Mouse (Mus musculus): Measurements from ENCODE around the gene Btnl4. TPM values are rescaled to one million over a fixed set of nuclear protein-coding genes. Genes with fewer than 3 reads are reported as not detected.
"Not testable (repeated sequence)": the region's sequence is repeated elsewhere in the genome, so short reads cannot be mapped to it uniquely, and the experiment has no call there.

Gene Btnl4
- total RNA-seq (2021), result not detected

DNA sequence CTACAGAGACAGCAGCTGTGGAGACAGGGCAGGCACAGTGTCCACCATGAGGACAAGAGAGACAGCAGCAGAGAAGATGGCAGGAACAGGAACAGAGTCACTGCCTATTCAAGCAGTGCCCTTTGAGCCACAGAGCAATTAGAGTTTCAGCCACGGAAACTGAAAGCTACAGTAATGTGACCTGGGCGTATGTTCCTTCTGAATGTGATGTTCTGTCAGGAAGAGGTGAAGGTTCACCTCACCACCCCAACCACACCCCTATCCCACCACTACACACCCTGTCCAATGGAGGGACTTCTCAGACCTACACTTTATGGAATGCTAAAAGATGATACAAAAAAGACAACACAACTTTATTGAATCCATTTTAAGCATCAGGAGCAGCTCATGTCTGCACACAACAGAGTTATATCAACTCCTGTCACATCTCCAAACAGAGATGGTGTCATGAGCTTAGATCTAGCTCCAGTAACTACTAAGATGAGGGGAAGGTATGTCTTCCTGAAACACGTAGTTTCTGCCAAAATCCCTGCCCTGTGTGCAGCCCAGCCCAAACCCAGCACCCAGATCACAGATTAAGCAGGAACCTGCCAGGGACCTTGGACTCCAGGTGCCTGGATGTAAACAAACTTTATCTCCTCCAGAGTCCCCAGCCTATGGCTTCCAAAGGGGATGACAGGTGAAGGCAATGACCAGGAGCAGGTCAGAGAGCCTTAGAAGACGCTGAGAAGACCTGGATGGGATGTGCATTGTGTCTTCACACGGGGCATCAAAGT, at the start of gene Btnl4:
TSS of gene Btnl4 (minus strand) at position 81 of the 776 bp plus-strand sequence.
- DNase-seq (ENCODE audit: low spot score in 2 of 2), result not testable (repeated sequence)

DNA sequence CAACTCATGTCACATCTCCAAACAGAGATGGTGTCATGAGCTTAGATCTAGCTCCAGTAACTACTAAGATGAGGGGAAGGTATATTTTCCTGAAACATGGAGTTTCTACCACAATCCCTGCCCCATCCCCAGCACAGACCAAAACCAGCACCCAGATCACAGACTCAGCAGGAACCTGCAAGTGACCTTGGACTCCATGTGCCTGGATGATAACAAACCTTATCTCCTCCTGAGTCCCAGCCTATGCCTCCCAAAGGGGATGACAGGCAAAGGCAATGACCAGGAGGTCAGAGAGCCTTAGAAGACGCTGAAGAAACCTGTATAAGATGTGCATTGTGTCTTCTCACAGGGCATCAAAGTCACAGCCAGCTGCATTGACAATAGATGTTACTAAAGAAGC, 41.9 kb upstream of the Btnl4 start:
- intact Hi-C loops (cut with DNase I), result loop anchor here (5.0 kb wide), 1 partner anchor 47 kb away; no protein-coding TSS in a partner anchor
- DNase-seq (ENCODE audit: low spot score in 2 of 2), result no peak

More for the DNA sequence above, at the start of gene Btnl4:
- intact Hi-C loops (cut with DNase I), result loop anchor here (5.0 kb wide), 1 partner anchor 105 kb away; no protein-coding TSS in a partner anchor

DNA sequence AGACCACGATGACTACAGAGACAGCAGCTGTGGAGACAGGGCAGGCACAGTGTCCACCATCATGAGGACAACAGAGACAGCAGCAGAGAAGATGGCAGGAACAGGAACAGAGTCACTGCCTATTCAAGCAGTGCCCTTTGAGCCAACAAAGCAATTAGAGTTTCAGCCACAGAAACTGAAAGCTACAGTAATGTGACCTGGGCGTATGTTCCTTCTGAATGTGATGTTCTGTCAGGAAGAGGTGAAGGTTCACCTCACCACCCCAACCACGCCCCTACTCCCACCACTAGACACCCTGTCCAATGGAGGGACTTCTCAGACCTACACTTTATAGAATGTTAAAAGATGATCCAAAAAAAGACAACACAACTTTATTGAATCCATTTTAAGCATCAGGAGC, 41.5 kb upstream of the Btnl4 start:
- not testable (repeated sequence) for DNase-seq (ENCODE audit: low spot score in 2 of 2)
- intact Hi-C loops (cut with DNase I), result loop anchor here (5.0 kb wide), 1 partner anchor 46 kb away; no protein-coding TSS in a partner anchor

DNA sequence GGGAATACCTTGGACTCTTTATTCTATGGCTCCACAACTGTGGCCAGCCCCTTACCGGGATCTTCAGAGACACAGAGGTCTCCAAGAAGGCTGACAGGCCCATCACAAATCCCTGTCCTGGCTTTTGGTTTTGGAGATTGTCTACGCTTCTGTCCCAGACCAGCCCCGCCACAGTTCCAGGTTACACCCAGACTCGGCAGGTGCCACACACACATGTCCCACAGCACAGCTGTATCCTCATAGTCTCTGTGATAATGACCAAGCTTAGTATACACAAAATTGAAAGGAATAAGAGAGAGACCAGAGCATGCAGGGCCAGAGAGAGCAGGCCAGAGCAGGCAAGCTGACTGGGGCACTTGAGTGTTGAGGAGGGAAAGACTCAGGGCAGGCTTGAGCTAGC, 40.7 kb upstream of the Btnl4 start:
- intact Hi-C loops (cut with DNase I), result loop anchor here (5.0 kb wide), 1 partner anchor 45 kb away; no protein-coding TSS in a partner anchor
- DNase-seq (ENCODE audit: low spot score in 2 of 2), result no peak

DNA sequence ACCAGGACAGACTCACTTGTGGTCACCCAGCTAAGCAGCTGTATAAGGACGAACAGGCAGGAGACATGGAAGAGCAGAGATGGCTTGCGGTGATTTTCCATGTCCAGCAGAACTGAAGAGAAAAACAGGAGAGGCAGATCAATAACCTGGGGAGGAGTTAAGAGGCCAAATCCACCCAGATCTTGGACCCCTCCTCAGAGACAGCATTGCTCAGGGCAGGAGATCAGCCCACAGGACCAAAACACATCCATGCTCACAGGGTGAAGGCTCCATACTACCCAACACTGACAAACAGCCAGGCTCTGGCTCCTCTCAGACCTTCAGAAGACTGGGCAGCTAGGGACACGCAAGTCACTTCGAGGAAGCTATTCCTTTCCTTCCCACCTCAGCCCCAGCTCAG, 40.1 kb upstream of the Btnl4 start, which contains the start of gene Btnl6:
TSS of gene Btnl6 (minus strand) at position 101 of the 400 bp plus-strand sequence.
- DNase-seq (ENCODE audit: low spot score in 2 of 2), result no peak
- intact Hi-C loops (cut with DNase I), result loop anchor here (5.0 kb wide), 1 partner anchor 45 kb away; no protein-coding TSS in a partner anchor

DNA sequence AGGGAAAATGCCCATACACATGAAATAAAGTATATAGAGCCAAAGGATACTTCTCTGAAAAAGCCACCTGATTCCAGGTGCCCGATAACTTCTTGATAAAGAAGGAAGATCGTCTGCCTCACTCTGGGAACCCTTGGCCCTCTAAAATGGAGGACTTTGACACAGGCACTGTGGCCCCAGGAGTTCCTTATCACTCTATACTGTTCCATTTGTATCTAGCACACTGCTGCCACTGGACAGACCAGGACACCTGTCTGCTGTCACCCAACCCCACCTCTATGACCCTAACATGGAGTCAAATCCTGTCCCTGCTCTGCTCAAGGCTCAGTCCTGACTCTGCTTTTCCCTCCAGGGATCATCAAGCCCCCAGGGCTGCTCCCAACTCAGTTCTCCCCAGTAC, 39.4 kb upstream of the Btnl4 start:
- intact Hi-C loops (cut with DNase I), result loop anchor here (5.0 kb wide), 1 partner anchor 44 kb away; no protein-coding TSS in a partner anchor

DNA sequence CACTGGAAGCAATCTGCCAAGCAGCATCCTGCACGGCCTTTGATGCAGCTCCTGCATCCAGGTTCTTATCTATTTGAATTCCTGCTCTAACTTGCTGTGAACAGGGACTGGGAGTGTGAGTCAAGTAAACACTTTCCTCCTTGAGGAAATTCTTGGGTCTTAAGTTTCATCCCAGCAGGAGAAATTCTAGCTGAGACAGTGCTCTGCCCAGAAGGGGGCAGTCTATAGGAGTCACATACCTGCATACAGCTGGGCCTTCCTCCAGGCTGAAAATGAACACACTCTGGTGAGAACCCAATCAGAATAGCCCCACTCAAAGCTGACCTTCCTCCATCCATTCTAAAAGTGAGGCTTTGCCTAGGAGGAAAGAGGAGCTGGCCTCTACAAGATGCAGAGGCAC, 34.6 kb upstream of the Btnl4 start:
- DNase-seq (ENCODE audit: low spot score in 2 of 2); intact Hi-C loops (cut with DNase I): not testable (repeated sequence)

More for the DNA sequence above, 39.4 kb upstream of the Btnl4 start:
- no peak for DNase-seq (ENCODE audit: low spot score in 2 of 2)

DNA sequence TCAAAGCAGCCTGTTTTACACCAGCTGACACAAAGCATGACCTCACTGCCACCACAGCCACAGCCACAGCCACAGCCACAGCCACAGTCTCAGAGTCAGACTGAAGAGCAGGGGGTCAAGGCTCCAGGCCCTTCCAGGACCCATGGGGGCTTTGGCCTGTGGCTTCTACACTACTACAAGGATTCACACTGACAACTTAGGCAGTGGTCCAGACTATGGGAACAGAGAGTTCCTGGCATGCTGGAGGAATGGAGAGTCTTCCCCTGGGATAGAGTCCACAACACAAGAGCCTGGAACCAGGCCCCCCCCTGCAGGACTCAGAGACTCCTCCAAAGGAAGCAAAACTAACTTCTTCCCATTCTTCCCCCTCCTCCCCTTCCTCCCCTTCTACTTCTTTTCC, 30.5 kb upstream of the Btnl4 start:
- intact Hi-C loops (cut with DNase I), result no loop called here
- DNase-seq (ENCODE audit: low spot score in 2 of 2), result no peak

DNA sequence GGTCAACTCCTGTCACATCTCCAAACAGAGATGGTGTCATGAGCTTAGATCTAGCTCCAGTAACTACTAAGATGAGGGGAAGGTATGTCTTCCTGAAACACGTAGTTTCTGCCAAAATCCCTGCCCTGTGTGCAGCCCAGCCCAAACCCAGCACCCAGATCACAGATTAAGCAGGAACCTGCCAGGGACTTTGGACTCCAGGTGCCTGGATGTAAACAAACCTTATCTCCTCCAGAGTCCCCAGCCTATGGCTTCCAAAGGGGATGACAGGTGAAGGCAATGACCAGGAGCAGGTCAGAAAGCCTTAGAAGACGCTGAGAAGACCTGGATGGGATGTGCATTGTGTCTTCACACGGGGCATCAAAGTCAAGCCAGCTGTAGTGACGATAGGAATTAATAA, 20.6 kb upstream of the Btnl4 start:
- intact Hi-C loops (cut with DNase I); DNase-seq (ENCODE audit: low spot score in 2 of 2): not testable (repeated sequence)

DNA sequence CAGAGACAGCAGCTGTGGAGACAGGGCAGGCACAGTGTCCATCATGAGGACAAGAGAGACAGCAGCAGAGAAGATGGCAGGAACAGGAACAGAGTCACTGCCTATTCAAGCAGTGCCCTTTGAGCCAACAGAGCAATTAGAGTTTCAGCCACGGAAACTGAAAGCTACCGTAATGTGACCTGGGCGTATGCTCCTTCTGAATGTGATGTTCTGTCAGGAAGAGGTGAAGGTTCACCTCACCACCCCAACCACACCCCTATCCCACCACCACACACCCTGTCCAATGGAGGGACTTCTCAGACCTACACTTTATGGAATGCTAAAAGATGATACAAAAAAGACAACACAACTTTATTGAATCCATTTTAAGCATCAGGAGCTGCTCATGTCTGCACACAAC, 20.2 kb upstream of the Btnl4 start:
- DNase-seq (ENCODE audit: low spot score in 2 of 2); intact Hi-C loops (cut with DNase I): not testable (repeated sequence)

DNA sequence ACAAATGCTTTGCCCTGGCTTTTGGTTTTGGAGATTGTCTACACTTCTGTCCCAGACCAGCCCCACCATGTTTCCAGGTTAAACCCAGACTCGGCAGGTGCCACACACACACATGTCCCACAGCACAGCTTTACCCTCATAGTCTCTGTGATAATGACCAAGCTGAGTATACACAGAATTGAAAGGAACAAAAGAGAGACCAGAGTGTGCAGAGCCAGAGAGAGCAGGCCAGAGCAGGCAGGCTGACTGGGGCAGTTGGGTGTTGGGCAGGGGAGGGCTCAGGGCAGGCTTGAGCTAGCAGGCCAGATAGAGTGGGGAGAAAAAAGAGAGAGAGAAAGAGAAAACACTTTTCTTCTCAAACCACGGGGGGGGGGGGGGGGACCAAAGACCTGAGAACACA, 19.4 kb upstream of the Btnl4 start:
- DNase-seq (ENCODE audit: low spot score in 2 of 2), result no peak
- intact Hi-C loops (cut with DNase I), result no loop called here

DNA sequence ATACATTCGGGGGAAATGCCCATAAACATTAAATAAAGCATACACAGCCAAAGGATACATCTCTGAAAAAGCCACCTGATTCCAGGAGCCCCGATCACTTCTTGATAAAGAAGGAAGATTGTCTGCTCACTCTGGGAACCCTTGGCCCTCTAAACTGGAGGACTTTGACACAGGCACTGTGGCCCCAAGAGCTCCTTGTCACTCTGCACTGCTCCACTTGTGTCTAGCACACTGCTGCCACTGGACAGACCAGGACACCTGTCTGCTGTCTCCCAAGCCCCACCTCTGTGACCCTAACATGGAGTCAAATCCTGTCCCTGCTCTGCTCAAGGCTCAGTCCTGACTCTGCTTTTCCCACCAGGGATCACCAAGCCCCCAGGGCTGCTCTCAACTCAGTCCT, 18.0 kb upstream of the Btnl4 start:
- DNase-seq (ENCODE audit: low spot score in 2 of 2); intact Hi-C loops (cut with DNase I): not testable (repeated sequence)

DNA sequence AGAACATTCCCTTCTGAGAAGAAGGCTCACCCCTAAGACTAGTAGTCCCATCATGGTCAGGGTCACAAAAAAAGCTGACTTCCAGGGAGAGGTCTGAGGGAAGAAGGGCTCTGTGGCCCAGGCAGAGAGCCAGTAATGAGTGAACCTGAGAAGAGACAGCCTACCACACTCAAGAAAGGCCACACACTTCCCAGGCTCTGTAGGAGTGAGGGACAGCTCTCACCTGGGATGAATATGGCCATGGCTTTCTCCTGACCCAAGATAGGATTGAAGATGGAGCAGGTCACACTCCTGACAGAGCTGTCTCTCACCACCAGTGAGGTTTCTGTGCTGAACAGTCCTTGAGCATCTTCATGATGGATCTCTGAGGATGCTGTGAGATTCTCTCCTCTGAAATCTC, 15.7 kb upstream of the Btnl4 start:
- DNase-seq (ENCODE audit: low spot score in 2 of 2), result no peak

DNA sequence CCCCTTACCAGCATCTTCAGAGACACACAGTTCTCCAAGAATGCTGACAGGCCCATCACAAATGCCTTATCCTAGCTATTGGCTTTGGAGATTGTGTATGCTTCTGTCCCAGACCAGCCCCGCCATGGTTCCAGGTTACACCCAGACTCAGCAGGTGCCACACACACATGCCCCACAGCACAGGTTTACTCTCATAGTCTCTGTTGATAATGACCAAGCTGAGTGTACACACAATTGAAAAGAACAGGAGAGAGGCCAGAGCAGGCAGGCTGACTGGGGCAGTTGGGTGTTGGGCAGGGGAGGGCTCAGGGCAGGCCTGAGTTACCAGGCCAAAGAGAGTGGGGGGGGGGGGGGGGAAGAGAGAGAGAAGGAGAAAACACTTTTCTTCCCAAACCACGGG, 691 bp downstream of the Btnl4 start:
- intact Hi-C loops (cut with DNase I), result loop anchor here (5.0 kb wide), 1 partner anchor 104 kb away; no protein-coding TSS in a partner anchor
- DNase-seq (ENCODE audit: low spot score in 2 of 2), result no peak

More for the DNA sequence above, 15.7 kb upstream of the Btnl4 start:
- intact Hi-C loops (cut with DNase I), result no loop called here

DNA sequence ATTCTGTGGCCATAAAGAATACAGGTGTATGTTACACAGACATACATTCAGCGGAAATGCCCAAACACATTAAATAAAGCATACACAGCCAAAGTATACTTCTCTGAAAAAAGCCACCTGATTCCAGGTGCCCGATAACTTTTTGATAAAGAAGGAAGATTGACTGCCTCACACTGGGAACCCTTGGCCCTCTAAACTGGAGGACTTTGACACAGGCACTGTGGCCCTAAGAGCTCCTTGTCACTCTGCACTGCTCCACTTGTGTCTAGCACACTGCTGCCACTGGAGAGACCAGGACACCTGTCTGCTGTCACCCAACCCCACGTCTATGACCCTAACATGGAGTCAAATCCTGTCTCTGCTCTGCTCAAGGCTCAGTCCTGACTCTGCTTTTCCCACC, 2.1 kb downstream of the Btnl4 start:
- intact Hi-C loops (cut with DNase I), result loop anchor here (5.0 kb wide), 1 partner anchor 103 kb away; no protein-coding TSS in a partner anchor
- no peak for DNase-seq (ENCODE audit: low spot score in 2 of 2)

DNA sequence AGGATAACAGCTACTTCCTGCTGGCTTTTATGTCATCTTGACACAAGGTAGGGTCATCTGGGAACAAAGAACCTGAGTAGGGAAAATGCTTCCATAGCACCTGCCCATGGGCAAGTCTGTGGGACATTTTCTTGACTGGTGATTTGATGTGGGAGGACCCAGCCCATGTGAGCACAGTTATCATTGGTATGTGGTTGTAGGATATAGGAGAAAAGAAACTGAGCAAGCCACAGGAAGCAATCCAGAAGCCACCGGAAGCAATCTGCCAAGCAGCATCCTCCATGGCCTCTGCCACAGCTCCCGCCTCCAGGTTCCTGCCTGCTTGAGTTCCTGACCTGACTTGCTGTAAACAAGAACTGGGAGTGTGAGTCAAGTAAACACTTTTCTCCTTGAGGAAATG, 6.6 kb downstream of the Btnl4 start:
- no peak for DNase-seq (ENCODE audit: low spot score in 2 of 2)
- intact Hi-C loops (cut with DNase I), result loop anchor here (5.0 kb wide), 1 partner anchor 47 kb away; the partner anchor contains the start of gene Btnl6

DNA sequence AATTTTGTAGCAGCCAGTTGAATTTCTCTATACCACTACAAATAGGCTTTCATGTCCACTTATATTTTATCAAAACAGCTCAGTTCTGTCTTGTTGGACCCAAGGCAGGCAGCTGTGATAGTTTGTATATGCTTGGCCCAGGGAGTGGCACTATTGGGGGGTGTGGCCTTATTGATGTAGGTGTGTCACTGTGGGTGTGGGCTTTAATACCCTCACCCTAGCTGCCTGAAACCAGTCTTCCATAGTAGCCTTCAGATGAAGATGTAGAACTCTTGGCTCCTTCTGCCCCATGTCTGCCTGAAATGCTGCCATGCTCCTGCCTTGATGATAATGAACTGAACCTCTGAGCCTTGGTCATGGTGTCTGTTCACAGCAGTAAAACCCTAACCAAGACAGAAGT, 11.2 kb downstream of the Btnl4 start:
- intact Hi-C loops (cut with DNase I); DNase-seq (ENCODE audit: low spot score in 2 of 2): not testable (repeated sequence)

DNA sequence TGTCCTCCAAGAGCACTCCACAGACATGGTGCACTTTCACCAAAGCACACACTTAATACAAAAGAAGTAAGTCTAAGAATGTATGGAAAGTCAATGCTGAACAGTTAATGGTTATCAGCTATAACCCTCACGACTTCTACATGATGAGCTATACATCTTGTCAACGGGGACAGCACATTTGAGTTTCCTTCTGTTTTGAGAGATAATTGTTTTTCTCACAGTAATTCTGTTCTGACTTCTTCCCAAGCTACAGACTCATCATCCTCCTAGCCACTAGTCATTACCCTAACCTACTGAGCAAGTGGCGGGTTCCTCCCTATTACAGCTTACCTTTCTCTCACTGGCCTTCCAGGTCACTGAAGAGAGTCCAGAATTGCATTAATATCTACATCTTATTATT, 17.9 kb downstream of the Btnl4 start:
- no peak for DNase-seq (ENCODE audit: low spot score in 2 of 2)
- intact Hi-C loops (cut with DNase I), result no loop called here

DNA sequence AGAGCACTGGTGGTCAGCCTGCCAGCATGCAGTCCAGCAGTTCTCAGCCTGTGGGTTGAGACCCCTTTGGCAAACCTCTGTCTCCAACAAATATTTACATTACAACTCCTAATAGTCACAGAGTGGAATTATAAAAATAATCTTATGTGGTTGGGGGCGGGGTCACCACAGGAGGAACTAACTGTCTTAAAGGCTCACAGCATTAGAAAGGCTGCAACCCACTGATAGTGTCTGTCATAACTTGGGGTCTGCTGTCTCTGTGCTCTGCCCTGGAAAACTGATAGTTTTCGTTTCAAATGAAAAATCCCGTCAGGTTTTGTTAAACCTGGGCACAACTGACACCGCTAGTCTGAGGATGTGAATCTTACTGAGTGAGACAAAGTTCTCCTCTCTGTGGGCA, 19.4 kb downstream of the Btnl4 start:
- intact Hi-C loops (cut with DNase I), result no loop called here
- no peak for DNase-seq (ENCODE audit: low spot score in 2 of 2)

DNA sequence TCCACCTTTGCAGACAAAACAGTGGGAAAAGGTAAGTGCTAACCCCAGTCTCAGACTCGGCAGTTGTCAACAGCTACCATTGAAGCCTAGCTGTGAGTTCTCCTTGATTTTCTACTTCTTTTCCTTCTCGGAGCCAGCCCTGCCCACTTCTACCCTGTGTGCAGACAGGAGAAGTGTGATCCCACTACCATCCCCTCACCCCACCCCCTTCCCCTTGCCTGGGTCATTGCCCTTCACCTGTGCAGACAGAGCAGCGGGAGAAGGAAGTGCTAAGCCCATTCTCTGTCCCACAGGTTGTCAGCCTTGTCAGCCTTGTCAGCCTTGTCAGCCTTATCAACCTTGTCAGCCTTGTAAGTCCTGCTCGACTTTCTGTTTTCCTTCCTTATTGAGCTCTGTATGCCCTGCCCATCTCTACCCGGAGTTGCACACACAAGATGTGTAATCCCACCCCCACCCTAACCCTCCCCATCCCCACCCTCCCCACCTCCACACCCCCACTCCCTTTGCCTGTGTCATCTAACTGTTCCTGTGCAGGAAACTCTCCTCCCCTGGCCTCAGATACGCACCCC, 28.6 kb downstream of the Btnl4 start:
- intact Hi-C loops (cut with DNase I), result no loop called here

More for the DNA sequence above, 28.6 kb downstream of the Btnl4 start:
- no peak for DNase-seq (ENCODE audit: low spot score in 2 of 2)

All from left cerebral cortex, postnatal 25 days (tissue).